Mouse (Mus musculus) cerebellum, postnatal 25 days (tissue): ENCODE measurements around the gene Psmc2.

Experiments used
- DNase-seq, 2 experiments: peaks; one replicate each; pipeline ENCODE4 v3.0.0; 2021; ENCODE audit warnings: mixed read lengths in 2 of 2

Psmc2 gene

DNA sequence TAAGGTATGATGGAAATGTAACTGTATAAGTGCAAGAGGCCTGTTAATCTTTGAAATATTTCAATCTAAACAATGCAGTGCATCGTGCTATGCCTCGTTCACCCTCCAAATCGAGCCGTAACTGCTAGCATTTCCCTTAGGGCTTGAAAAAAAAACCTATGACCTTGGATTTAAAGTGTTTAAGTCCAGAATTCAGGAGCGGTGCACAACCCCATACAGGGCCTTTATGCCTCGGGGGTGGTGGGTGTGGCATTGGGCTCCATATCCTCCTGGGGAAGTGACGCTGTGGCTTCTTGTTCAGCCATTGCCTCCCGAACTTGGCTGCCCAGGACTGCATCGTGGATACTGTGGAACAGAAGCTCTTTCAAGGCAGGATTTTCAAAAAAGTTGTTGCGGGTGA is 25.8 kb downstream of the Psmc2 start:
- DNase-seq = no peak

DNA sequence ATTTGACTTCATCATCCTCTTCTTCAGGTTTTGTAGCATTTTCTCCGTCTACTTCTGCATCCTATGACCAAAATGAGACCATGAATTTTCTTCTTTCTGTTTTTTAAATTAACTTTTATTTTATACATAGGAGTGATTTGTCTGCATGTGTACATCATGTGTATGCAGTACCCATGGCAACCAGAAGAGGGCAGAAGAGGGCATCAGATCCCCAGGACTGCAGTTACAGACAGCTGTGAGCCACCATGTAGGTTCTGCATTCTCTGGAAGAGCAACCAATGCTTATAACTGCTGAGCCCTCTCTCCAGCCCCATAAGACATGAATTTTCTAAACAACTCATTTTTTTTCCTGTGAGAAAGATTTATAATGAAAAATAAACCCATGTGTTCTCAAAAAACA is 28.9 kb downstream of the Psmc2 start:
- DNase-seq = peak in 1 of 2 experiments; percentile 45

DNA sequence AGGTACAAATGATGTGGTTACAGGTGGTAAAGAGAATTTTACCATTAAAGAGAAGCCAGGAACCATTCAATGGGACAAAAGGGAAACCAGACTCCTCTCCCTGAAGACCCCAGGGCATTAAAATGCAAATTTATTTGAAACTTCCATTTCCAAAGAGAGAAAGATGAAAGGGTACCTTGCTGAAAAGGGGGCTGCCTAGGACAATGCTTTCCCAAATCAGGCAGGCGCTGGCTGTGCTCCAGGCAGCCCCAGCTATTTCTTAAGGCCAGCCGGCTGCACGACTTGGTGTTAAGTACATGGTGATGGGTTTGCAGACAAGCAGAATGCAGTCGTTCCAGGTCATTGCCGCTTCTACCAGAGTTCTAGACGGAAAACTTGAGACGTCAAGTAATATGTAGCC is 41.3 kb downstream of the Psmc2 start:
- DNase-seq = no peak

DNA sequence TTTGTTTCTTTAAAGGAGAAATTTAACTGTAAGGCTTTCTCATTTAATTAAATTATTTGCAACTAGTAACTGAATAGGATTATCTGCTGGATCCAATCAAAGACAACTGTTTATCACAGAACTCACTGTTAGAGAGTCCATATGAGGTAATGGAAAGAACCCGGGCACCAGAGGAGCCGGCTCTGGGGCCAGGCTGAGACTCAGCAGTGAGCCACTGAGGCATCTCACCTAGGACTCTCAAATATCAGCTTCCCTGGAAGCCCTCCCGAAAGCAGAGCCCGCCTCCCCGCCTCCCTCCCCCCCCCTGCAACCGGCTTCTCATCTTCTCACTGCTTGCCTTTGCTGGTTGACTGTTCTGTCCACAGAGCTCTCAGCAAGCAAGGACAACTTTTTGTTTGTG is 42.6 kb downstream of the Psmc2 start:
- DNase-seq = no peak

DNA sequence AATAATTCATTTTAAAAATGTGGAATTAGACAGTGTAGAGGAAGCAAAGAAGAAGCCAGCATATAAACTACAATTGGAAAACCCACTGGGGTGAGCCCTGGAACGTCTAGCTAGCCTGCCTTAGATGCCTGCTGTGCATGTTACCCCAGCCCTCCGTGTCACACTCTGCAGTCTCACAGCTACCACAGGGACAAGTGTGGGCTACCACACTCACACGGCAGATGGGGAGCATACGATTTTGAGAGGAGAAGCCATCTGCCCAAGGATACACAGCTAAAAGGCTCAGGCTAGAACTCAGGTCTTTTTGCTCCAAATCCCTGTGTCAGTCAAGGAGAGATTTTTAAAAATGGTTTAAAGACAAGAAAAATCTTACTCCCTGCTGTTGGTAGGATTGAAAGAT is 43.8 kb downstream of the Psmc2 start:
- no peak for DNase-seq

DNA sequence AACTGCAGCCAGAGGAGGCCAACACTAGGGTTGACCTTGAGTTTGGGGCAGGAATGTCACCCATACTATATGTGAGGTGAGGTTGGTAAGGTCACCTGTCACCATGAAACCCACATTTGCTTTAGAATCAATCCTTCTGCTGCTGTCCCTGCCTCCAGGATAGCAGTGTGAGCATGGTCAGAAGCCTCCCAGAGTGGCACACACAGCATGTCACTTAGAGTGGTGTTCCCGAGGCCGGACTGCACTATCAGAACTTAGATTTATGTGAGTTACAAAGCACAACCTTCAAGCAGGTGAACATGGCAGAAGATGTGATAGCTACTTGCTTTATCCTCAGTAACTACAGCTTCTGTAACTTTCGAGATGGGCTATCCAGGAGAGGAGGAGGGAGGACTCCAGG is 46.7 kb downstream of the Psmc2 start:
- no peak for DNase-seq

DNA sequence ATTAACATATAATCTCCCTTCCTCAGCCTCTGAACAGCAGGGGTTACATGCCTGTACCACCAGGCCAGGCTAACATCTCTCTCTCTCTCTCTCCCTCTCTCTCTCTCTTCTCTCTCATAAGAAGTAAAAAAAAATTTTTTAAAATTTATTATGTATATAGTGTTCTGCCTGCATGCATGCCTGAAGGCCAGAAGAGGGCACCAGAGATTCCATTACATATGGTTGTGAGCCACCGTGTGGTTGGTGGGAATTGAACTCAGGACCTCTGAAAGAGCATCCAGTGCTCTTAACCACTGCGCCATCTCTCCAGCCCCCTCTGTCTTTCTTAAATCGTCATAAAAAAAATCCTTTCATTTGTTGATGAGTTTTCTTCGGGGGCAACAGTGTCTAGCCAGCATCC is 59.6 kb downstream of the Psmc2 start:
- no peak for DNase-seq

DNA sequence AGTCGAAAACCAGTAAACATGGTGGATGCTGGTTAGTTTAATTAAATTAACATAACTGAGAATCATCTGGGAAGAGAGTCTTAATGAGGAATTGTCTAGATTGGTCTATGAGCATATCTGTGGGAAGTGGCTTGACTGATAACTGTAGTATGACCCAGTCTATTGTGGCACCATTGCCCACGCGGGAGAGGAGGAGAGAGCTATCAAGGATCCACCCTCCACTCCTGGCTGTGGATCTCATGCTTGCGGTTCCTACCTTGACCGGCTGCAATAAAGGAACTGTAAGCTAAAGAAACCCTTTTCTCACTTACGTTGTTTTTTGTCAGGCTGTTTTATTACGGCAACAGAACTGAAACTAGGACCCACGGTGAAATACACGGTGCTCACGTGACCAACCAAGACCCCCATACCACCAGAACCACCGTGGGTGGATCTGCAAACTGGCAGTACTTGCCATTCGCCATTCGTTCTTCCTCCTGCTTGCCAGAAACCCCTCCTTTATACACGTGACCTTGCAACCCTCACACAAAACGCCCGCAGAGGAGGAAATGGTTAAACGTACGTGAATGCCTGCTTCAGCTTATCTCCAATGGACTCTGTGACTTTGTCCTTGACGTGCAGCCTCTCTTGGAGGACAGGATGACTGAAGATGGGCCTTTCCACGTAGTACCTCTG is 61.7 kb downstream of the Psmc2 start:
- DNase-seq = no peak

DNA sequence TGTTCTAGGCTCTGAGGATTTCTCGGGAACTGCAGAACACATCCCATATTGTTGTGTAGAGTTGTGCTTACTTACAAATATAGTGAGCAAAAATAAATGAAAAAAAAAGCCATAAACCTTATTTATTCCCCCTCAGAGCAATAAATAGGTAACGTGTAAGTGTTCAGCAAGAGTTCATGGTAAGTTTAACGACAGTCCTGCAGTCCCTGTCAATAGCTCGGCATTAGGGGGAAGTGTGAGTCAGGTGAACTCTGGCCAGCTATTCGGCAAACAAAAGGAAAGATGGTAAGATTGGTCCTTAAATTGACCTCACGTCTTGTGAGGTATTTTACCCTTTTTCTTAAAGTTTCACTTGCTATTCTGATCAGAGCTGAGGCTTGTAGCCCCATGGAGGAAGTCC is 62.4 kb downstream of the Psmc2 start:
- DNase-seq = no peak

DNA sequence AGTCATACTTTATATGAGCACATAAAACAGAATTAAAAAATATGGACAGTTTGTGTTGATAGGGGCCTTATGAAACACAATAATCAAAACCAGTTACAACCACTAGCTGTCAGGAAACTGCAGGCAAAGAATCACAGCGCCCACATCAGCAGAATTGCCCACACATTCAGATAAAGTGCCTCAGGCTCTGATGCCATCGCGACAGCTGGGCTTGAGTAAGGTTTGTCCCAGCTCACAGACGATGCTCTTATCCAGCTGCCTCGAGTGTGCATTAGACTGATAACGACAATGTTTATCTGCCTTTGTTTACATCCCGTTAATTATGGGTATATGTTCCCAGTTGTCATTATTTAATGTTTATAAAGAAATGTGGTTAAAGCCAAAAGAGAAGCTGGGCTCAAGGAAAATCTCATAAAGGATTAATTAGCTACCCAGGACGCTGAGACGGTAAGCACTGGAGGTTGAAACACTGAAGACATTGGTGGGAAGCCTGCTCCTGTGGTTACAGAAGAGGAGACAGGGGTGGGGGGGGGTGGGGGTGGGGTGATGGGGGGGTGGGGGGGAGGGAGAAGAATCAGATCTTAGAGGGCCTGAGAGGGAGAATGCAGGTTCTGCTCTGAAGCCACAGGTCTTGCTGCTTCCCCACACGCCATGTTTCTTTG is 66.7 kb downstream of the Psmc2 start:
- DNase-seq = no peak
